Mouse (Mus musculus): Measurements from ENCODE around the gene Mfng.

DNA sequence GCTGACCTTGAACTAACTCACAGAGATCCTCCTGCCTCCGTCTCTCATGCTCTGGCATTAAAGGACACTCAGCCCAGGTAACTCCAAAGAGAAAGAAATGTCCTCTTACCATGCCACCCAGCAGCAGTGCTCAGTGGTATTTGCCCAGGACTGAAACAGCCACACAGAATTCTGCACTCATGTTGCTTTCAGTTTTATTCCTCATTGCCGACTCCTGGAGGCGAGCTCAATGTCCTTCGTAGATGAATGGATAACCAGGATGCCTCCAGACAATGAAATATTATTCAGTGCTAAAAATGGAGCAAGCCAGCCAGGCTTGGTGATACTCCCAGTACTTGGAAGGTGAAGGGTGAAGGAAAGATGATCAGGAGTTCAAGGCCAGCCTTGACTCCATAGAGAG, 40.3 kb upstream of the Mfng start:
- TF ChIP-seq POLR2A (IDR thresholded peaks at IDR 0.05; ENCODE audit: extremely low read depth, insufficient read depth, low read length), result no peak
- TF ChIP-seq CTCF (IDR thresholded peaks at IDR 0.05; ENCODE audit: extremely low read depth, insufficient read depth, low read length), result no peak

Measured in cortical plate, adult 2 months (tissue).